Mouse (Mus musculus) thymus, adult 2 months (tissue): Measurements from ENCODE around the gene Slc9a3r2. TPM values are rescaled to one million over a fixed set of nuclear protein-coding genes. Genes with fewer than 3 reads are reported as not detected.
"Not testable (repeated sequence)": the region's sequence is repeated elsewhere in the genome, so short reads cannot be mapped to it uniquely, and the experiment has no call there.

ENCODE experiments used
- DNase-seq: peaks from one replicate; pipeline ENCODE4 v3.0.0; 2021
- H3K27ac ChIP-seq: fragments of 200-500 bp; 2 replicates; pipeline ENCODE4 v1.5.1; 2012; ENCODE audit warnings: low read length, control low read depth; ENCODE audit not compliant: control insufficient read depth, insufficient read depth
- H3K27me3 ChIP-seq: fragments of 200-500 bp; 2 replicates; pipeline ENCODE4 v1.6.1; 2012; ENCODE audit warnings: mild to moderate bottlenecking, low read length, moderate library complexity, mixed read lengths; ENCODE audit not compliant: control insufficient read depth, insufficient read depth
- H3K36me3 ChIP-seq: fragments of 200-500 bp; 2 replicates; pipeline ENCODE4 v1.6.1; 2012; ENCODE audit warnings: mild to moderate bottlenecking, low read length, moderate library complexity; ENCODE audit not compliant: control insufficient read depth, insufficient read depth
- H3K4me1 ChIP-seq: fragments of 200-500 bp; replicated peaks from 2 replicates; pipeline ENCODE4 v1.6.1; 2012; ENCODE audit warnings: low read length; ENCODE audit not compliant: control insufficient read depth, insufficient read depth
- H3K4me3 ChIP-seq: fragments of 200-500 bp; 2 replicates; pipeline ENCODE4 v1.5.1; 2012; ENCODE audit warnings: mild to moderate bottlenecking, low read length, control low read depth, moderate library complexity; ENCODE audit not compliant: control insufficient read depth, insufficient read depth
- CTCF ChIP-seq: fragments of 200-500 bp; IDR thresholded peaks from 2 replicates; pipeline ENCODE4 v1.5.1; 2012; ENCODE audit warnings: mild to moderate bottlenecking, control low read depth, low read length, moderate library complexity, borderline replicate concordance; ENCODE audit not compliant: control insufficient read depth, poor library complexity, insufficient read depth; ENCODE audit errors: extremely low read depth
- POLR2A ChIP-seq: fragments of 200-500 bp; IDR thresholded peaks from 2 replicates; pipeline ENCODE4 v1.6.1; 2012; ENCODE audit warnings: mild to moderate bottlenecking, low read length, control low read depth, moderate library complexity; ENCODE audit not compliant: control insufficient read depth, poor library complexity, insufficient read depth; ENCODE audit errors: extremely low read depth
- WGBS: fragments of 180-500 bp; shearing (Covaris S2); methylation state at CpG from one replicate; pipeline ENCODE4 v1.1.7; 2018; 5-methylcytosine and 5-hydroxymethylcytosine counted together
- polyA plus RNA-seq: library from polyadenylated mRNA; depleted of rRNA; stranded (reverse); fragments of >200 nt; gene quantifications from 2 replicates; pipeline ENCODE4 v1.2.3, GENCODE M21; 2012

Slc9a3r2 gene
- polyA plus RNA-seq, 1 experiment = 19.6 TPM

GRCm38 (mm10) chr17:24667416-24667815 lies 17.3 kb upstream of the Slc9a3r2 start:
- TF ChIP-seq CTCF (no peak), POLR2A (no peak)
- H3K27me3 ChIP-seq = no peaks in the 10 kb centered on the region
- peak; percentile 62 for DNase-seq
- no peak overlapping the region for H3K27ac ChIP-seq
- H3K4me3 ChIP-seq = no peak overlapping the region
- no peaks in the 10 kb centered on the region for H3K36me3 ChIP-seq
- WGBS = 26% methylated on average over 6 of the region's 6 CpGs
- H3K4me1 ChIP-seq = peaks cover 20% of the 10 kb centered on the region

GRCm38 (mm10) chr17:24667011-24667410 lies 16.9 kb upstream of the Slc9a3r2 start:
- not testable (repeated sequence) for H3K36me3 ChIP-seq, H3K27ac ChIP-seq, H3K4me3 ChIP-seq, DNase-seq, H3K27me3 ChIP-seq
- H3K4me1 ChIP-seq = peaks cover 17% of the 10 kb centered on the region
- 78% methylated on average over 7 of the region's 7 CpGs for WGBS

- no peaks in the 10 kb centered on the region for H3K36me3 ChIP-seq
- H3K4me1 ChIP-seq = peaks cover 9% of the 10 kb centered on the region; the same call in 1 of the 2 replicates
- no peak within 1 kb of the TSS for H3K4me3 ChIP-seq
- no peak for DNase-seq
- TF ChIP-seq CTCF (no peak), POLR2A (no peak)
- H3K27ac ChIP-seq = no peak within 1 kb of the TSS
- H3K27me3 ChIP-seq = peaks cover 10% of the 10 kb centered on the region; the same call in 1 of the 2 replicates
- WGBS = 5% methylated on average over 47 of the region's 47 CpGs
Observed at GRCm38 (mm10) chr17:24658017-24658758, 8.1 kb upstream of the Slc9a3r2 start, which contains the start of gene Npw. TSS of gene Npw (minus strand) at chr17:24658457.

- no peaks in the 10 kb centered on the region for H3K36me3 ChIP-seq
- H3K27me3 ChIP-seq = peaks cover 10% of the 10 kb centered on the region; the same call in 1 of the 2 replicates
- DNase-seq = no peak
- TF ChIP-seq POLR2A (no peak), CTCF (no peak)
- H3K4me3 ChIP-seq = no peak overlapping the region
- H3K27ac ChIP-seq = no peak overlapping the region
- 86% methylated on average over 4 of the region's 4 CpGs for WGBS
- peaks cover 14% of the 10 kb centered on the region; the same call in 1 of the 2 replicates for H3K4me1 ChIP-seq
Observed at GRCm38 (mm10) chr17:24654969-24655368, 4.8 kb upstream of the Slc9a3r2 start.

GRCm38 (mm10) chr17:24653967-24654710 lies 4.0 kb upstream of the Slc9a3r2 start:
- peak; percentile 73 for DNase-seq
- Histone ChIP-seq H3K36me3 (no peaks in the 10 kb centered on the region), H3K27me3 (peaks cover 10% of the 10 kb centered on the region; the same call in 1 of the 2 replicates), H3K4me1 (peaks cover 20% of the 10 kb centered on the region), H3K27ac (no peak overlapping the region), H3K4me3 (no peak overlapping the region)
- WGBS = 14% methylated on average over 19 of the region's 19 CpGs
- TF ChIP-seq CTCF (peak; percentile 98), POLR2A (no peak)

- no peak overlapping the region for H3K4me3 ChIP-seq
- peaks cover 12% of the 10 kb centered on the region for H3K4me1 ChIP-seq
- H3K36me3 ChIP-seq = no peaks in the 10 kb centered on the region
- DNase-seq = no peak
- H3K27me3 ChIP-seq = no peaks in the 10 kb centered on the region; the same call in 1 of the 2 replicates
- no peak for TF ChIP-seq POLR2A
- no peak for TF ChIP-seq CTCF
- 58% methylated on average over 3 of the region's 3 CpGs for WGBS
- H3K27ac ChIP-seq = no peak overlapping the region
Observed at GRCm38 (mm10) chr17:24651835-24652234, 1.7 kb upstream of the Slc9a3r2 start.
